Mouse (Mus musculus) megakaryocyte, embryonic 14.5 days (primary cell): Measurements from ENCODE around the gene Stard9.

ENCODE experiments used
- FLI1 ChIP-seq: IDR thresholded peaks from 2 replicates; pipeline ENCODE4 v1.6.1; 2012; ENCODE audit warnings: low read length, inconsistent platforms, mixed read lengths
- GATA1 ChIP-seq: IDR thresholded peaks from 3 replicates; pipeline ENCODE4 v1.6.1; 2012; ENCODE audit warnings: mixed read lengths, low read length, inconsistent platforms, borderline replicate concordance

DNA sequence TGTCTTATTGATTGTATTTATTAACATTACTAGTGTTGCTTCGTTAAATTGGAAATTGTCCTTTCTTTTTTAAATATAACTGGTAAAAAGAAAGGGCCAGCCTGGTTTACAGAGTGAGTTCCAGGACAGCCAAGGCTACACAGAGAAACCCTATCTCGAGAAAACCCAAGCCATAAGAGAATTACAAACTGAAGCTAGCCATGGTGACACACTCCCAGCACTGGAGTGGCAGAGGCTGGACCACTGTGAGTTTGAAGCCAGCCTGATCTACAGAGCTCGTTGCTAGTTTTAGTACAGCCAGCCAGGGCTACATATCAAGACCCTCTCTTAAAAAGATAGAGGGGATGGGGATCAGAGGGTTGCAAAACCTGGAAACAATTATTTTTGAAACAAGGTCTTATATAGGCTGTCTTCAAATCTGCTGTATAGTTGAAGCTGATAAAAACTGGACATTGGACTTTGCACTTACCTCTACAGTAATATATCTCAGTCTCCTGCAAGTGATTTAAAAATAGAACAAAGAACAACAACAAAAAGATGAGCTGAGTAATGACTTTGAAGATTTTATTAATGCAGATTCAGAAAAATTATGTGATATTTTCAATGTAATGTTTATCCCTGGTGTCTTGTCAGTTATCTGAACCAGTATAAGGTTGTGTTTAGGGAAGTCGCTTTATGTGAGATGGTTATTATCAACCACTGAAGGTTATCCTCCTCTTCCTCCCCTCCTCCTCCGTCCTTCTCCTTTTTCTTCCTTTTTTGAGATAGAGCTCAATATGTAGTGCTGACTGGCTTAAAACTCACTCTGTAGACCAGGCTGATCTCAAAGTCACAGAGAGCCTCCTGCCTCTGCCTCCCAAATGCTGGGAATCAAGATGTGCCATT is 12.4 kb upstream of the Stard9 start:
- no peak for TF ChIP-seq GATA1
- TF ChIP-seq FLI1: no peak
